ENCODE assay signal across 8 mouse cellular contexts in genomic region chr14:31019331-31020205, GRCm38 (mm10). TPM values are rescaled to one million over a fixed set of nuclear protein-coding genes. Genes with fewer than 3 reads are reported as not detected.
DNase-seq lines count a peak whose midpoint lies in the region; ATAC-seq and TF ChIP-seq lines count a peak whose summit lies in the region.

No protein-coding gene starts in this region.

- WGBS in heart, embryonic 11.5 days (ENCODE audit: insufficient replicate concordance): 4% methylated on average over 54 of the region's 56 CpGs
- 7% methylated on average over 27 of the region's 56 CpGs for WGBS in kidney, embryonic 14.5 days
- whole genome bisulfite sequencing in lung, adult 2 months: under 1% methylated on average over 55 of the region's 56 CpGs
- WGBS in neural tube, embryonic 15.5 days: 8% methylated on average over 34 of the region's 56 CpGs

- TF ChIP-seq POLR2A in lung, adult 2 months (IDR thresholded peaks at IDR 0.05; ENCODE audit: borderline replicate concordance, extremely low read depth, low read depth, low read length): peak; percentile 53; the same call in 1 of the 2 replicates

- H3K9ac ChIP-seq in ES-E14 (ENCODE audit: insufficient read depth, low read depth, low read length, poor library complexity, severe bottlenecking): peak overlapping the region; percentile 88
- H3K9ac ChIP-seq in heart, embryonic 11.5 days (ENCODE audit: low read depth, low read length): peak overlapping the region; percentile 96
- peak overlapping the region; percentile 93 for H3K9ac ChIP-seq in kidney, embryonic 14.5 days (ENCODE audit: low read depth, low read length)
- peak overlapping the region; percentile 91 for H3K9ac ChIP-seq in neural tube, embryonic 15.5 days (replicated peaks)

- TF ChIP-seq CTCF in lung, adult 2 months (IDR thresholded peaks at IDR 0.05; ENCODE audit: insufficient read depth, low read length): no peak

- H3K4me2 ChIP-seq in heart, embryonic 11.5 days: peak overlapping the region; percentile 78
- peak overlapping the region; percentile 56 for H3K4me2 ChIP-seq in kidney, embryonic 14.5 days (replicated peaks; ENCODE audit: low read depth, low read length)
- H3K4me2 ChIP-seq in neural tube, embryonic 15.5 days: peak overlapping the region; percentile 54

- H3K9me3 ChIP-seq in ES-E14 (ENCODE audit: control insufficient read depth, insufficient read depth, low read depth, low read length): no peaks in the 10 kb centered on the region
- no peaks in the 10 kb centered on the region for H3K9me3 ChIP-seq in heart, embryonic 11.5 days (replicated peaks; ENCODE audit: control insufficient read depth, low read length)
- no peaks in the 10 kb centered on the region for H3K9me3 ChIP-seq in kidney, embryonic 14.5 days (ENCODE audit: control insufficient read depth, low read length)
- no peaks in the 10 kb centered on the region for H3K9me3 ChIP-seq in neural tube, embryonic 15.5 days (replicated peaks)

- peak overlapping the region; percentile 90 to 92 for H3K4me3 ChIP-seq in ES-E14 (ENCODE audit: insufficient read depth in 1 of 2, low read depth in 1 of 2, low read length in 2 of 2, poor library complexity in 1 of 2, severe bottlenecking in 1 of 2)
- peak overlapping the region; percentile 89 for H3K4me3 ChIP-seq in heart, embryonic 11.5 days (ENCODE audit: low read depth, low read length)
- H3K4me3 ChIP-seq in kidney, embryonic 14.5 days (ENCODE audit: low read length): peak overlapping the region; percentile 84
- peak overlapping the region; percentile 97 for H3K4me3 ChIP-seq in lung, adult 2 months (replicated peaks; ENCODE audit: extremely low read depth, low read depth, low read length)
- peak overlapping the region; percentile 66 for H3K4me3 ChIP-seq in neural tube, embryonic 15.5 days (replicated peaks)

- H3K36me3 ChIP-seq in ES-E14 (ENCODE audit: control insufficient read depth, insufficient read depth, low read length, poor library complexity, severe bottlenecking): peaks cover 32% of the 10 kb centered on the region
- peaks cover 20% of the 10 kb centered on the region for H3K36me3 ChIP-seq in heart, embryonic 11.5 days (ENCODE audit: control insufficient read depth, insufficient read depth, low read length)
- H3K36me3 ChIP-seq in kidney, embryonic 14.5 days (ENCODE audit: control insufficient read depth, insufficient read depth, low read length): peaks cover 51% of the 10 kb centered on the region
- peaks cover 31% of the 10 kb centered on the region for H3K36me3 ChIP-seq in neural tube, embryonic 15.5 days

- H3K27me3 ChIP-seq in heart, embryonic 11.5 days (ENCODE audit: control insufficient read depth, insufficient read depth, low read length): no peaks in the 10 kb centered on the region
- no peaks in the 10 kb centered on the region for H3K27me3 ChIP-seq in kidney, embryonic 14.5 days (ENCODE audit: control insufficient read depth, insufficient read depth, low read length)
- H3K27me3 ChIP-seq in neural tube, embryonic 15.5 days (replicated peaks): no peaks in the 10 kb centered on the region

- in situ Hi-C loops in ES-E14 (cut with MboI; ENCODE audit: low sequenced_read_pairs in 2 of 2, unreplicated experiment in 2 of 2): no loop called here

- peaks cover 4% of the 10 kb centered on the region in 2 experiments for H3K4me1 ChIP-seq in ES-E14 (ENCODE audit: control insufficient read depth in 2 of 2, insufficient read depth in 2 of 2, low read length in 2 of 2, poor library complexity in 1 of 2)
- H3K4me1 ChIP-seq in heart, embryonic 11.5 days (ENCODE audit: control insufficient read depth, insufficient read depth, low read length): peaks cover 13% of the 10 kb centered on the region; the same call in 1 of the 2 replicates
- 0 out of 2 replicates have a peak, but pooled peaks cover 3% of the 10 kb centered on the region for H3K4me1 ChIP-seq in kidney, embryonic 14.5 days (ENCODE audit: control insufficient read depth, insufficient read depth, low read length)
- peaks cover 8% of the 10 kb centered on the region for H3K4me1 ChIP-seq in lung, adult 2 months (ENCODE audit: control insufficient read depth, insufficient read depth, low read length)
- peaks cover 29% of the 10 kb centered on the region for H3K4me1 ChIP-seq in neural tube, embryonic 15.5 days

- DNase-seq in 3134 (ENCODE audit: extremely low read depth, insufficient read length, low spot score): peak; percentile 79
- DNase-seq in ES-E14 (ENCODE audit: low read depth, low spot score): peak; percentile 41
- DNase-seq in embryo, embryonic 11.5 days (ENCODE audit: low read depth, low spot score): peak; percentile 65
- no peak for DNase-seq in lung, adult 2 months
- DNase-seq in thymus, postnatal 14 days: peak; percentile 90

- peak overlapping the region; percentile 82 for H3K27ac ChIP-seq in ES-E14 (ENCODE audit: insufficient read depth, low read depth, low read length, poor library complexity, severe bottlenecking)
- peak overlapping the region; percentile 98 for H3K27ac ChIP-seq in heart, embryonic 11.5 days (ENCODE audit: low read depth, low read length)
- peak overlapping the region; percentile 92 for H3K27ac ChIP-seq in kidney, embryonic 14.5 days (ENCODE audit: low read depth, low read length)
- peak overlapping the region; percentile 99 for H3K27ac ChIP-seq in neural tube, embryonic 15.5 days (replicated peaks)

- ATAC-seq in heart, embryonic 11.5 days (replicated peaks; ENCODE audit: insufficient number of reproducible peaks, low FRiP score, low TSS enrichment): peak; percentile 90
- ATAC-seq in kidney, embryonic 14.5 days (ENCODE audit: low FRiP score, low TSS enrichment): peak; percentile 95
- peak; percentile 95 for ATAC-seq in neural tube, embryonic 15.5 days (ENCODE audit: low FRiP score)

TF ChIP-seq in ES-E14, 5 proteins besides CTCF, POLR2A, EP300 and RAD21:
- TF ChIP-seq HCFC1 (IDR thresholded peaks at IDR 0.05; ENCODE audit: borderline replicate concordance, insufficient read depth, low read length) (peak; percentile 44; the same call in 1 of the 2 replicates), CHD2 (IDR thresholded peaks at IDR 0.05; ENCODE audit: low read depth, low read length) (no peak), ZNF384 (IDR thresholded peaks at IDR 0.05; ENCODE audit: low read depth, low read length) (peak; percentile 95), MAFK (IDR thresholded peaks at IDR 0.05; ENCODE audit: insufficient read depth, low read depth, low read length) (no peak), ZC3H11A (IDR thresholded peaks at IDR 0.05; ENCODE audit: borderline replicate concordance, low read depth, low read length) (no peak)

RNA-seq across cellular contexts. Expression of gene Gnl3, which starts 0.6 kb away (rescaled TPM):
- total RNA-seq in ES-E14 (2012; rRNA removed): 377 and 427 TPM in 2 replicates
- polyA plus RNA-seq in heart, embryonic 11.5 days (2014; fragmentation: Nextera tagmentation; extraction: Ambion mirVana): 76.2 and 88.7 TPM in 2 replicates
- 146 and 166 TPM in 2 replicates for polyA plus RNA-seq in kidney, embryonic 14.5 days (2014; fragmentation: Nextera tagmentation; extraction: Ambion mirVana)
- polyA plus RNA-seq in lung, adult 2 months (2012; rRNA removed): 7.9 and 13.2 TPM in 2 replicates
- 53.6 and 72.9 TPM in 2 replicates for polyA plus RNA-seq in neural tube, embryonic 15.5 days (2015; fragmentation: Nextera tagmentation; extraction: Ambion mirVana)

RNA-seq across cellular contexts. Expression of gene Pbrm1, which starts 0.6 kb away (rescaled TPM):
- total RNA-seq in ES-E14 (2012; rRNA removed): 57.2 and 58.9 TPM in 2 replicates
- 80.6 and 93.6 TPM in 2 replicates for polyA plus RNA-seq in heart, embryonic 11.5 days (2014; fragmentation: Nextera tagmentation; extraction: Ambion mirVana)
- polyA plus RNA-seq in kidney, embryonic 14.5 days (2014; fragmentation: Nextera tagmentation; extraction: Ambion mirVana): 104 and 116 TPM in 2 replicates
- 12.8 and 14.7 TPM in 2 replicates for polyA plus RNA-seq in lung, adult 2 months (2012; rRNA removed)
- 102 and 106 TPM in 2 replicates for polyA plus RNA-seq in neural tube, embryonic 15.5 days (2015; fragmentation: Nextera tagmentation; extraction: Ambion mirVana)

RNA-seq across cellular contexts. Expression of gene Spcs1, which starts 18.1 kb away (rescaled TPM):
- 161 and 182 TPM in 2 replicates for total RNA-seq in ES-E14 (2012; rRNA removed)
- 319 and 321 TPM in 2 replicates for polyA plus RNA-seq in heart, embryonic 11.5 days (2014; fragmentation: Nextera tagmentation; extraction: Ambion mirVana)
- polyA plus RNA-seq in kidney, embryonic 14.5 days (2014; fragmentation: Nextera tagmentation; extraction: Ambion mirVana): 350 and 462 TPM in 2 replicates
- polyA plus RNA-seq in lung, adult 2 months (2012; rRNA removed): 92.6 and 173 TPM in 2 replicates
- polyA plus RNA-seq in neural tube, embryonic 15.5 days (2015; fragmentation: Nextera tagmentation; extraction: Ambion mirVana): 363 and 381 TPM in 2 replicates

RNA-seq across cellular contexts. Expression of gene Glt8d1, which starts 18.4 kb away (rescaled TPM):
- 22.4 and 25.4 TPM in 2 replicates for total RNA-seq in ES-E14 (2012; rRNA removed)
- 49.4 and 55.1 TPM in 2 replicates for polyA plus RNA-seq in heart, embryonic 11.5 days (2014; fragmentation: Nextera tagmentation; extraction: Ambion mirVana)
- polyA plus RNA-seq in kidney, embryonic 14.5 days (2014; fragmentation: Nextera tagmentation; extraction: Ambion mirVana): 66.5 and 72.9 TPM in 2 replicates
- 17.2 and 21.6 TPM in 2 replicates for polyA plus RNA-seq in lung, adult 2 months (2012; rRNA removed)
- polyA plus RNA-seq in neural tube, embryonic 15.5 days (2015; fragmentation: Nextera tagmentation; extraction: Ambion mirVana): 54.4 and 55.9 TPM in 2 replicates
